Mouse (Mus musculus) CH12.LX (cell line): ENCODE results near the gene Egfl7. TPM values are rescaled to one million over a fixed set of nuclear protein-coding genes. Genes with fewer than 3 reads are reported as not detected.

Experiments
- DNase-seq: peaks from one replicate; pipeline ENCODE4 v3.0.0-alpha.2; 2013; ENCODE audit errors: extremely low read depth
- H3K27ac ChIP-seq: 2 replicates; pipeline ENCODE4 v1.5.1; 2012; ENCODE audit warnings: low read depth, mild to moderate bottlenecking, control low read depth, moderate library complexity; ENCODE audit not compliant: insufficient read depth
- H3K27me3 ChIP-seq: replicated peaks from 2 replicates; pipeline ENCODE3; 2012; ENCODE audit warnings: inconsistent platforms
- H3K36me3 ChIP-seq, 2 experiments: replicated peaks in 1 of 2; 2 replicates each; pipeline versions ENCODE3 to v1.6.1; 2012; ENCODE audit warnings: inconsistent platforms in 1 of 2, low read length in 1 of 2, mild to moderate bottlenecking in 1 of 2, mixed read lengths in 1 of 2, moderate library complexity in 1 of 2; ENCODE audit not compliant: control insufficient read depth in 1 of 2, insufficient read depth in 1 of 2
- H3K4me1 ChIP-seq, 2 experiments: 2 replicates each; pipeline ENCODE4 v1.6.1; 2012; ENCODE audit warnings: inconsistent platforms in 1 of 2, moderate library complexity in 1 of 2; ENCODE audit not compliant: insufficient read depth in 2 of 2, control insufficient read depth in 1 of 2
- H3K4me2 ChIP-seq: 2 replicates; pipeline ENCODE4 v1.6.1; 2012; ENCODE audit warnings: low read depth, mild to moderate bottlenecking, control low read depth; ENCODE audit not compliant: poor library complexity, insufficient read depth, severe bottlenecking
- H3K4me3 ChIP-seq, 3 experiments: fragments of 150-350 bp in 1 of 3; sonication (generic) in 1 of 3; replicated peaks in 1 of 3; 2 replicates each; pipeline versions ENCODE3 to v1.5.1; 2011 to 2012; ENCODE audit warnings: low read depth in 2 of 3, low read length in 2 of 3, mild to moderate bottlenecking in 2 of 3, moderate library complexity in 2 of 3, control low read depth in 1 of 3, improper control_type of control experiment in 1 of 3, inconsistent platforms in 1 of 3, mixed read lengths in 1 of 3; ENCODE audit not compliant: poor library complexity in 1 of 3
- H3K79me2 ChIP-seq: replicated peaks from 2 replicates; pipeline ENCODE4 v1.6.1; 2012; ENCODE audit warnings: mild to moderate bottlenecking, moderate library complexity; ENCODE audit not compliant: control insufficient read depth, poor library complexity, insufficient read depth, severe bottlenecking; ENCODE audit errors: extremely low read depth
- H3K9ac ChIP-seq: 2 replicates; pipeline ENCODE4 v1.6.1; 2012; ENCODE audit warnings: low read depth, mild to moderate bottlenecking, control low read depth, moderate library complexity; ENCODE audit not compliant: insufficient read depth
- H3K9me3 ChIP-seq: replicated peaks from 2 replicates; pipeline ENCODE3; 2012; ENCODE audit warnings: low read length, inconsistent platforms, mixed read lengths
- BHLHE40 ChIP-seq: IDR thresholded peaks from 2 replicates; pipeline ENCODE4 v1.6.1; 2011; ENCODE audit warnings: mild to moderate bottlenecking, low read depth, low read length, improper control_type of control experiment
- CHD2 ChIP-seq: IDR thresholded peaks from 2 replicates; pipeline ENCODE4 v1.6.1; 2011; ENCODE audit warnings: low read length, improper control_type of control experiment
- E2F4 ChIP-seq: IDR thresholded peaks from 2 replicates; pipeline ENCODE4 v1.6.1; 2011; ENCODE audit warnings: low read depth, low read length, improper control_type of control experiment; ENCODE audit not compliant: insufficient replicate concordance
- ELF1 ChIP-seq: IDR thresholded peaks from 2 replicates; pipeline ENCODE4 v1.6.1; 2014; ENCODE audit warnings: low read depth, mild to moderate bottlenecking, inconsistent platforms, low read length, improper control_type of control experiment
- ETS1 ChIP-seq: conservative IDR thresholded peaks from 2 replicates; pipeline ENCODE4 v1.6.1; 2012; ENCODE audit warnings: low read depth, mild to moderate bottlenecking, inconsistent platforms, low read length, improper control_type of control experiment, moderate library complexity
- HCFC1 ChIP-seq: IDR thresholded peaks from 2 replicates; pipeline ENCODE4 v1.6.1; 2012; ENCODE audit warnings: low read depth, mild to moderate bottlenecking, inconsistent platforms, low read length, improper control_type of control experiment
- JUN ChIP-seq: IDR thresholded peaks from 2 replicates; pipeline ENCODE4 v1.6.1; 2011; ENCODE audit warnings: low read depth, mild to moderate bottlenecking, low read length, improper control_type of control experiment, moderate library complexity; ENCODE audit not compliant: insufficient read depth
- JUND ChIP-seq: conservative IDR thresholded peaks from 2 replicates; pipeline ENCODE4 v1.6.1; 2011; ENCODE audit warnings: low read depth, low read length, improper control_type of control experiment
- KAT2A ChIP-seq: IDR thresholded peaks from 2 replicates; pipeline ENCODE4 v1.6.1; 2012; ENCODE audit warnings: low read length, improper control_type of control experiment, inconsistent platforms; ENCODE audit not compliant: insufficient replicate concordance
- MAX ChIP-seq: IDR thresholded peaks from 2 replicates; pipeline ENCODE4 v1.6.1; 2011; ENCODE audit warnings: low read length, improper control_type of control experiment
- MAZ ChIP-seq: IDR thresholded peaks from 2 replicates; pipeline ENCODE4 v1.6.1; 2012; ENCODE audit warnings: low read depth, mild to moderate bottlenecking, inconsistent platforms, low read length, improper control_type of control experiment, moderate library complexity
- MXI1 ChIP-seq: IDR thresholded peaks from 2 replicates; pipeline ENCODE4 v1.6.1; 2011; ENCODE audit warnings: mild to moderate bottlenecking, low read depth, low read length, improper control_type of control experiment
- MYC ChIP-seq: IDR thresholded peaks from 2 replicates; pipeline ENCODE4 v1.6.1; 2011; ENCODE audit warnings: low read depth, mild to moderate bottlenecking, improper control_type of control experiment, low read length
- NELFE ChIP-seq: IDR thresholded peaks from 2 replicates; pipeline ENCODE4 v1.6.1; 2011; ENCODE audit warnings: low read depth, low read length, improper control_type of control experiment
- NRF1 ChIP-seq: IDR thresholded peaks from 2 replicates; pipeline ENCODE4 v1.6.1; 2014; ENCODE audit warnings: low read depth, mild to moderate bottlenecking, inconsistent platforms, low read length, improper control_type of control experiment, moderate library complexity
- PAX5 ChIP-seq: IDR thresholded peaks from 2 replicates; pipeline ENCODE4 v1.6.1; 2012; ENCODE audit warnings: low read length, inconsistent platforms, mixed read lengths
- POLR2AphosphoS2 ChIP-seq: IDR thresholded peaks from 2 replicates; pipeline ENCODE4 v1.6.1; 2011; ENCODE audit warnings: low read depth, low read length, improper control_type of control experiment
- RCOR1 ChIP-seq: conservative IDR thresholded peaks from 2 replicates; pipeline ENCODE4 v1.6.1; 2012; ENCODE audit warnings: low read depth, mild to moderate bottlenecking, inconsistent platforms, low read length, improper control_type of control experiment
- TBP ChIP-seq: conservative IDR thresholded peaks from 2 replicates; pipeline ENCODE4 v1.6.1; 2011; ENCODE audit warnings: low read depth, low read length, improper control_type of control experiment
- TCF12 ChIP-seq: IDR thresholded peaks from 2 replicates; pipeline ENCODE4 v1.6.1; 2014; ENCODE audit warnings: low read depth, mild to moderate bottlenecking, inconsistent platforms, low read length, improper control_type of control experiment
- USF2 ChIP-seq: conservative IDR thresholded peaks from 2 replicates; pipeline ENCODE4 v1.6.1; 2011; ENCODE audit warnings: low read depth, low read length, improper control_type of control experiment
- ZKSCAN1 ChIP-seq: IDR thresholded peaks from 2 replicates; pipeline ENCODE4 v1.6.1; 2012; ENCODE audit warnings: low read depth, inconsistent platforms, low read length, improper control_type of control experiment, borderline replicate concordance
- dilution Hi-C: fragments of 300-500 bp; cut with MboI; formaldehyde crosslinking; loops from 2 replicates; pipeline ENCODE4 v1.14.3; 2020; ENCODE audit warnings: low sequenced_read_pairs; ENCODE audit not compliant: extremely low pct_unique_long_range_greater_than_20kb, extremely low pct_ligation_motif_present
- in situ Hi-C: fragments of 300-500 bp; cut with MboI; formaldehyde crosslinking; loops from 3 replicates; pipeline ENCODE4 v1.14.3; 2019; ENCODE audit warnings: low sequenced_read_pairs, low pct_ligation_motif_present, low pct_unique_long_range_greater_than_20kb, mixed read lengths
- polyA plus RNA-seq: library from polyadenylated mRNA; unstranded; fragments of >175 nt; gene quantifications from 2 replicates; pipeline ENCODE4 v1.2.1, GENCODE M21; 2012; ENCODE audit warnings: low read depth; ENCODE audit not compliant: insufficient read length
- total RNA-seq, 2 experiments: library from RNA; depleted of rRNA; stranded (reverse); fragments of 300-350 nt in 1 of 2; fragments of >200 nt in 1 of 2; gene quantifications; 2 replicates each; pipeline ENCODE4 v1.2.3; 2012 to 2014

Egfl7 gene
- total and polyA plus RNA-seq, 3 experiments: 20.1 to 39.3 (median 24.7) TPM

GRCm38 (mm10) chr2:26626081-26626480 is 46.3 kb downstream of the Egfl7 start:
- dilution Hi-C loops (no loop called here), in situ Hi-C loops (no loop called here)
- TF ChIP-seq NELFE (no peak), TCF12 (no peak), POLR2AphosphoS2 (no peak), MAX (peak; percentile 71), BHLHE40 (0 out of 2 replicates have a peak, but pooled peaks have one; percentile 23), MYC (peak; percentile 71)

DNA sequence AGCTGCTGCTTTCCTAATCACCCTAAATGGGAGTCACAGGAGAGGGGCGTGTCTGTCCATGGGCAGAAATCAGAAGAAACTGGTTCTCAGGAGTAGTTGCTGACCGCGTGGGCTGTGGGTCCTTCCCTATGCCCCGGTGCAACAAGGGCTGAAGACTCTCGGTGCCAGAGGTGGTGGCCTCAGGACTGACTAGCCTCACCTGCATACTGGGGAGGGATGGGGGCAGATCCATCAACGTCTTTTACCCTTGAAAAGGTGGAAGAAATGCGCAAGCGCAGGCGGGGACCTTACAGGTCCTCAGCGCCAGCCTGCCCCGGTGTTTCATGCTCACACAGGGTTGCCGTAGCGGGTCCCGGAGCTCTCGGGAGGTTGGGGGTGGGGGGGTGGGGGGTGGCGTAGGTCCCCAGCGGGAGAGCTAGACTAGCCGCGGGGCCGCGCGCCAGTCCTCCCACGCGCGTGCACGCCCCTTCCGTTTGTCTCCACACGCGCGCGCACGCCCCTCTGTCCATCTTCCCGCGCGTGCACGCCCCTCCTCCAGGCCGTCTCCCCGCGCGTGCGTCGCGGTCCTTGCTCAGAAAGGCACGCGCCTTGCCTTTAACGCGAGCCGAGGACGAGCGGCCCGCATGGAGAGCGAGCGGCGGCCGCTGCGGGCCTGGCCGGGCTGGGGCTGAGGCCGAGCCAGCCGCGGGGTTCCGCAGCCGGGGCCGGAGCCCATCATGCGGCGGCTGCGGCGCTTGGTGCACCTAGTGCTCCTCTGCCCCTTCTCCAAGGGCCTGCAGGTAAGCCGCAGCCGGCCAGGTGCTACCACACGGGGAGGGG is 48.3 kb downstream of the Egfl7 start, which contains the start of gene Fam69b:
Fam69b (plus strand) TSS at position 537 of the 819 bp plus-strand sequence.
- in situ Hi-C loops: no loop called here

More at GRCm38 (mm10) chr2:26626081-26626480, 46.3 kb downstream of the Egfl7 start:
- Histone ChIP-seq H3K9ac (no peak overlapping the region), H3K36me3 (no peaks in the 10 kb centered on the region), H3K4me2 (no peak overlapping the region), H3K27ac (no peak overlapping the region), H3K79me2 (no peaks in the 10 kb centered on the region), H3K9me3 (no peaks in the 10 kb centered on the region), H3K4me1 (peaks cover 3 to 7% of the 10 kb centered on the region in 2 experiments), H3K27me3 (peaks cover 28% of the 10 kb centered on the region), H3K4me3 (no peak overlapping the region)
- no peak for DNase-seq

GRCm38 (mm10) chr2:26628792-26629437 is 49.1 kb downstream of the Egfl7 start:
- H3K9me3 ChIP-seq: no peaks in the 10 kb centered on the region
- H3K79me2 ChIP-seq: no peaks in the 10 kb centered on the region
- peaks cover 23% of the 10 kb centered on the region for H3K27me3 ChIP-seq
- DNase-seq: no peak
- peak overlapping the region; percentile 33; the same call in 1 of the 2 replicates for H3K4me2 ChIP-seq
- no peak overlapping the region for H3K27ac ChIP-seq
- no peak overlapping the region for H3K4me3 ChIP-seq
- dilution Hi-C loops: no loop called here
- in situ Hi-C loops: no loop called here
- H3K36me3 ChIP-seq: peaks cover under 1 to 1% of the 10 kb centered on the region in 2 experiments
- H3K4me1 ChIP-seq: peaks cover 3 to 9% of the 10 kb centered on the region in 2 experiments
- no peak overlapping the region for H3K9ac ChIP-seq
- TF ChIP-seq CHD2 (no peak), USF2 (no peak), ETS1 (no peak), JUN (no peak), MAZ (no peak), KAT2A (no peak), MYC (no peak), HCFC1 (no peak), E2F4 (no peak), MXI1 (no peak), TBP (no peak), RCOR1 (no peak), ELF1 (no peak), NRF1 (no peak), JUND (no peak), ZKSCAN1 (no peak), PAX5 (no peak), TCF12 (no peak)

More for the DNA sequence above, 48.3 kb downstream of the Egfl7 start, which contains the start of gene Fam69b:
- no peak within 1 kb of the TSS for H3K27ac ChIP-seq
- no peaks in the 10 kb centered on the region for H3K79me2 ChIP-seq
- TF ChIP-seq TBP: no peak
- TF ChIP-seq NRF1: peak; percentile 64
- no peak within 1 kb of the TSS for H3K9ac ChIP-seq
- peak within 1 kb of the TSS in 1 of 3 experiments; percentile 48 for H3K4me3 ChIP-seq
- DNase-seq: no peak
- peak within 1 kb of the TSS; percentile 33 for H3K4me2 ChIP-seq
- H3K4me1 ChIP-seq: peaks cover 3 to 8% of the 10 kb centered on the region in 2 experiments
- dilution Hi-C loops: no loop called here
- no peaks in the 10 kb centered on the region for H3K9me3 ChIP-seq
- no peaks in the 10 kb centered on the region for H3K36me3 ChIP-seq
- H3K27me3 ChIP-seq: peaks cover 23% of the 10 kb centered on the region
